Mouse (Mus musculus): ENCODE measurements around the gene Tubgcp3. TPM values are rescaled to one million over a fixed set of nuclear protein-coding genes. Genes with fewer than 3 reads are reported as not detected.
"Not testable (repeated sequence)": the region's sequence is repeated elsewhere in the genome, so short reads cannot be mapped to it uniquely, and the experiment has no call there.

The Tubgcp3 gene
- total and polyA plus RNA-seq, 3 experiments = 30.0 to 62.0 (median 61.4) TPM

- H3K27me3 ChIP-seq (ENCODE audit: insufficient read depth, low read length) = peaks cover 3% of the 10 kb centered on the region
- no peak overlapping the region for H3K4me3 ChIP-seq (ENCODE audit: low read depth, low read length)
Observed at GRCm38 (mm10) chr8:12698660-12699277, 26.7 kb upstream of the Tubgcp3 start.

GRCm38 (mm10) chr8:12688851-12689250 lies 16.8 kb upstream of the Tubgcp3 start:
- Histone ChIP-seq H3K4me3 (ENCODE audit: low read depth, low read length) (no peak overlapping the region), H3K4me1 (ENCODE audit: insufficient read depth, low read depth, low read length) (no peaks in the 10 kb centered on the region), H3K9me3 (replicated peaks) (no peaks in the 10 kb centered on the region), H3K27me3 (ENCODE audit: insufficient read depth, low read length) (peaks cover 3% of the 10 kb centered on the region), H3K36me3 (replicated peaks) (no peaks in the 10 kb centered on the region)
- TF ChIP-seq GATA2 (IDR thresholded peaks at IDR 0.05; ENCODE audit: borderline replicate concordance, low read depth, low read length) (no peak), POLR2AphosphoS5 (IDR thresholded peaks at IDR 0.05; ENCODE audit: insufficient replicate concordance, low read depth, low read length) (no peak), TAL1 (conservative IDR thresholded peaks at IDR 0.05; ENCODE audit: low read depth, low read length) (no peak), GATA1 (IDR thresholded peaks at IDR 0.05; ENCODE audit: borderline replicate concordance, low read length) (no peak), CTCF (IDR thresholded peaks at IDR 0.05; ENCODE audit: low read depth, low read length) (no peak)
- ATAC-seq (ENCODE audit: extremely low read depth, insufficient number of reproducible peaks, low FRiP score, poor library complexity, severe bottlenecking) = no peak
- no peak for DNase-seq (ENCODE audit: low spot score)

More at GRCm38 (mm10) chr8:12698660-12699277, 26.7 kb upstream of the Tubgcp3 start:
- Histone ChIP-seq H3K4me1 (ENCODE audit: insufficient read depth, low read depth, low read length) (no peaks in the 10 kb centered on the region), H3K9me3 (replicated peaks) (no peaks in the 10 kb centered on the region), H3K36me3 (replicated peaks) (no peaks in the 10 kb centered on the region)
- TF ChIP-seq TAL1 (conservative IDR thresholded peaks at IDR 0.05; ENCODE audit: low read depth, low read length) (no peak), POLR2AphosphoS5 (IDR thresholded peaks at IDR 0.05; ENCODE audit: insufficient replicate concordance, low read depth, low read length) (no peak), CTCF (IDR thresholded peaks at IDR 0.05; ENCODE audit: low read depth, low read length) (no peak), GATA1 (IDR thresholded peaks at IDR 0.05; ENCODE audit: borderline replicate concordance, low read length) (no peak), GATA2 (IDR thresholded peaks at IDR 0.05; ENCODE audit: borderline replicate concordance, low read depth, low read length) (no peak)
- ATAC-seq (ENCODE audit: extremely low read depth, insufficient number of reproducible peaks, low FRiP score, poor library complexity, severe bottlenecking) (no peak), DNase-seq (ENCODE audit: low spot score) (no peak)

GRCm38 (mm10) chr8:12677529-12677928 lies 5.5 kb upstream of the Tubgcp3 start:
- Histone ChIP-seq H3K4me1 (ENCODE audit: insufficient read depth, low read depth, low read length) (peaks cover 7% of the 10 kb centered on the region), H3K4me3 (ENCODE audit: low read depth, low read length) (no peak overlapping the region), H3K36me3 (replicated peaks) (no peaks in the 10 kb centered on the region), H3K9me3 (replicated peaks) (no peaks in the 10 kb centered on the region), H3K27me3 (ENCODE audit: insufficient read depth, low read length) (peaks cover 33% of the 10 kb centered on the region)
- ATAC-seq (ENCODE audit: extremely low read depth, insufficient number of reproducible peaks, low FRiP score, poor library complexity, severe bottlenecking) (no peak; the same call in 1 of the 2 replicates), DNase-seq (ENCODE audit: low spot score) (peak; percentile 47)
- TF ChIP-seq POLR2AphosphoS5 (IDR thresholded peaks at IDR 0.05; ENCODE audit: insufficient replicate concordance, low read depth, low read length) = no peak
- TF ChIP-seq GATA1 (IDR thresholded peaks at IDR 0.05; ENCODE audit: borderline replicate concordance, low read length) = no peak
- TF ChIP-seq GATA2 (IDR thresholded peaks at IDR 0.05; ENCODE audit: borderline replicate concordance, low read depth, low read length) = no peak
- no peak for TF ChIP-seq TAL1 (conservative IDR thresholded peaks at IDR 0.05; ENCODE audit: low read depth, low read length)
- TF ChIP-seq CTCF (IDR thresholded peaks at IDR 0.05; ENCODE audit: low read depth, low read length) = peak; percentile 79

GRCm38 (mm10) chr8:12671473-12672055 lies 484 bp downstream of the Tubgcp3 start:
- Histone ChIP-seq H3K27me3 (ENCODE audit: insufficient read depth, low read length) (peaks cover 27% of the 10 kb centered on the region), H3K9me3 (replicated peaks) (no peaks in the 10 kb centered on the region), H3K4me3 (ENCODE audit: low read depth, low read length) (peak overlapping the region; percentile 93), H3K4me1 (ENCODE audit: insufficient read depth, low read depth, low read length) (peaks cover 32% of the 10 kb centered on the region), H3K36me3 (replicated peaks) (peaks cover 24% of the 10 kb centered on the region)
- peak; percentile 23 for DNase-seq (ENCODE audit: low spot score)
- TF ChIP-seq GATA1 (IDR thresholded peaks at IDR 0.05; ENCODE audit: borderline replicate concordance, low read length) = no peak
- TF ChIP-seq GATA2 (IDR thresholded peaks at IDR 0.05; ENCODE audit: borderline replicate concordance, low read depth, low read length) = no peak
- TF ChIP-seq POLR2AphosphoS5 (IDR thresholded peaks at IDR 0.05; ENCODE audit: insufficient replicate concordance, low read depth, low read length) = no peak
- TF ChIP-seq TAL1 (conservative IDR thresholded peaks at IDR 0.05; ENCODE audit: low read depth, low read length) = no peak
- no peak for TF ChIP-seq CTCF (IDR thresholded peaks at IDR 0.05; ENCODE audit: low read depth, low read length)
- 0 out of 2 replicates have a peak, but pooled peaks have one; percentile 5 for ATAC-seq (ENCODE audit: extremely low read depth, insufficient number of reproducible peaks, low FRiP score, poor library complexity, severe bottlenecking)

- H3K9me3 ChIP-seq (replicated peaks) = no peaks in the 10 kb centered on the region
- peaks cover 21% of the 10 kb centered on the region for H3K27me3 ChIP-seq (ENCODE audit: insufficient read depth, low read length)
- peaks cover 25% of the 10 kb centered on the region for H3K36me3 ChIP-seq (replicated peaks)
- peak; percentile 72 for ATAC-seq (ENCODE audit: extremely low read depth, insufficient number of reproducible peaks, low FRiP score, poor library complexity, severe bottlenecking)
- peak overlapping the region; percentile 93 for H3K4me3 ChIP-seq (ENCODE audit: low read depth, low read length)
- H3K4me1 ChIP-seq (ENCODE audit: insufficient read depth, low read depth, low read length) = peaks cover 33% of the 10 kb centered on the region
- no peak for TF ChIP-seq GATA2 (IDR thresholded peaks at IDR 0.05; ENCODE audit: borderline replicate concordance, low read depth, low read length)
- TF ChIP-seq CTCF (IDR thresholded peaks at IDR 0.05; ENCODE audit: low read depth, low read length) = no peak
- no peak for DNase-seq (ENCODE audit: low spot score)
Observed at GRCm38 (mm10) chr8:12670965-12671364, 1.1 kb downstream of the Tubgcp3 start.

- Histone ChIP-seq H3K9me3 (replicated peaks) (no peaks in the 10 kb centered on the region), H3K4me3 (ENCODE audit: low read depth, low read length) (no peak overlapping the region), H3K4me1 (ENCODE audit: insufficient read depth, low read depth, low read length) (peaks cover 40% of the 10 kb centered on the region), H3K27me3 (ENCODE audit: insufficient read depth, low read length) (peaks cover 7% of the 10 kb centered on the region; the same call in 1 of the 2 replicates), H3K36me3 (replicated peaks) (peaks cover 40% of the 10 kb centered on the region)
- DNase-seq (ENCODE audit: low spot score) = no peak
- no peak for TF ChIP-seq GATA2 (IDR thresholded peaks at IDR 0.05; ENCODE audit: borderline replicate concordance, low read depth, low read length)
- no peak for TF ChIP-seq GATA1 (IDR thresholded peaks at IDR 0.05; ENCODE audit: borderline replicate concordance, low read length)
- TF ChIP-seq POLR2AphosphoS5 (IDR thresholded peaks at IDR 0.05; ENCODE audit: insufficient replicate concordance, low read depth, low read length) = no peak
- no peak for TF ChIP-seq TAL1 (conservative IDR thresholded peaks at IDR 0.05; ENCODE audit: low read depth, low read length)
- TF ChIP-seq CTCF (IDR thresholded peaks at IDR 0.05; ENCODE audit: low read depth, low read length) = no peak
- no peak for ATAC-seq (ENCODE audit: extremely low read depth, insufficient number of reproducible peaks, low FRiP score, poor library complexity, severe bottlenecking)
Observed at GRCm38 (mm10) chr8:12668832-12669231, 3.2 kb downstream of the Tubgcp3 start.

- not testable (repeated sequence) for H3K9me3 ChIP-seq (replicated peaks); ATAC-seq (ENCODE audit: extremely low read depth, insufficient number of reproducible peaks, low FRiP score, poor library complexity, severe bottlenecking); DNase-seq (ENCODE audit: low spot score); H3K27me3 ChIP-seq (ENCODE audit: insufficient read depth, low read length); H3K4me3 ChIP-seq (ENCODE audit: low read depth, low read length)
- peaks cover 30% of the 10 kb centered on the region for H3K4me1 ChIP-seq (ENCODE audit: insufficient read depth, low read depth, low read length)
- H3K36me3 ChIP-seq (replicated peaks) = peaks cover 58% of the 10 kb centered on the region
Observed at GRCm38 (mm10) chr8:12666530-12666929, 5.5 kb downstream of the Tubgcp3 start.

All from G1E (cell line).